Mouse (Mus musculus) MEL-GATA-1-ER (cell line): ENCODE data around the gene Pusl1.

Source experiments
- DNase-seq: peaks from one replicate; pipeline ENCODE4 v3.0.0-alpha.2; 2012; ENCODE audit warnings: low read depth; ENCODE audit errors: extremely low read depth

The Pusl1 gene

GRCm38 (mm10) chr4:155887674-155888073, 3.9 kb downstream of the Pusl1 start:
- no peak for DNase-seq

- DNase-seq: no peak
These were observed 5.3 kb downstream of the Pusl1 start for GRCm38 (mm10) chr4:155886330-155886729.

GRCm38 (mm10) chr4:155883587-155883986, 8.0 kb downstream of the Pusl1 start:
- DNase-seq: no peak

DNA sequence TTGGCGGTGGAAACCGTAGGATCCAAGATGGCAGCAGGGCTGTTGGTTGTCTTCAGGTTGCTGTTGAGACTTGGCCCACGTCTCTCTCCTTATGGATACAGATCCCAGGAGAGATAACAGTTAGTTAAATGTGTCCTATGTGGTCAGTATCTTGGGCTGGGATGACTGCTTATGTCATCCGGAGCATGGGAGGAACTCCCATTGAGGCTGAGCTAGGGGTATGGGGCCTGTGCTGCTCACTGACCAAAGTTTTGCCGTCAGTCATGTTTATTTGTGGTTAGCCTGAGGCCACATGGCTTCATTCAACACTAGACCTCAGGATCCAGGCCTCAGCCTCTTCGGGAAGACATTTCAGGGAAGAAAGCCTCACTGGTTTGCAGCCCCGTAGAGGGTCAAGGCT, 20.2 kb downstream of the Pusl1 start:
- DNase-seq: no peak

GRCm38 (mm10) chr4:155869317-155870033, 22.1 kb downstream of the Pusl1 start, which contains the start of the genes Cptp and Ints11:
TSS of gene Cptp (minus strand) at chr4:155869440.
TSS of gene Ints11 (plus strand) at chr4:155869546.
- peak; percentile 88 for DNase-seq

DNA sequence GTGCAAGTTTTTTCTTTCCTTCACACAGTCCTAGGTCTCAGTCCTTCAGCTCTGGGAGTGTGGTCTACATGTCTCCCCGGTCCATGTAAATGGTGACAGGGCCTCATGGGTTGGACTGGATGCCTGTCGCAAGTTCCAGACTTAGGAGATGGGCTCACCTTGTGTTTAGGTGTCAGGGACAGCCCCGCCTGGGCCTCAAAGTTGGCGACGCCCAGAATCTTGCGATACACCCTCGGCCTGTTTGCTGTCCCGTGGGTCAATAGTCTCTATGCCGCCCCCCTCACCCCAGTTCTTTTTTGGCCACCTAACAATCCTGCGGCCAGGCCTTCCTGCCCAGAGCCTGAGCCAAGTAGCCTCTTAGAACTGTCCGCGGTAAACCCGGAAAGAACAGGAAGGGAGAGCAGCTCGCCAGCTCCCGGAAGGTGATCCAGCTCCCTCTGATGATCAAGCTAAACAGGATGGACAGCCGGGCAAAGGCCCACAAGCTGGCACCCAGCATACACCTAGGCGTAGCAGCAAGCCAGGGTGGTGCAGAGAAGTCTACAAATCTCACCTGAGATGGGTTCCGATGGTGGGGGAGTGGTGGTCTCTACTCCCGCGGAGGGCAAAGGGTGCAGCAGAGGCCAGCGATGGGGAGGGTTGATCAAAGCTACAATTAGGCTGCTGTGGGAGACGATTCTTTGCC, 22.8 kb downstream of the Pusl1 start:
- DNase-seq: no peak

GRCm38 (mm10) chr4:155863001-155863400, 28.6 kb downstream of the Pusl1 start, which contains the start of gene Tas1r3:
TSS of gene Tas1r3 (minus strand) at chr4:155863362.
- no peak for DNase-seq

- no peak for DNase-seq
These were observed 29.8 kb downstream of the Pusl1 start for GRCm38 (mm10) chr4:155861787-155862186.

DNA sequence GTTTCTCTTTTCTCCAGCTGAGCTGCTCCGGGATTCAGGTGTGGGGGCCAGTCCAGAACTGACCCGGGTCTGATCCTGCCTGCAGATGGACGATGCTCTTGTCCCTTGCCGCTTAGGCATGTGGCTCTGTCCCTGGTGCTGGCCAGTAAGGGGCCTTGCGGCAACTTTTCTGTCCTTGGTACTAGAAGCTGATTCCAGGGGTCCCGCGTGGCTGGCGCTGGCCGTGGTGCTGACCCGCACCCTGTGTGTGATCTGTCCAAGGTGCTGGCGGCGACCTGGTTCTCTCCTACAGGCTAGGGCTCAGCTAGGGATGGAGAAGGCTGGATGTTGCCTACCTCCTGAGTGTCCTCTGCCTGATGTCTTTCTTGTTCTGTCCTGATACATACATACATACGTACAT, 32.3 kb downstream of the Pusl1 start:
- no peak for DNase-seq

DNA sequence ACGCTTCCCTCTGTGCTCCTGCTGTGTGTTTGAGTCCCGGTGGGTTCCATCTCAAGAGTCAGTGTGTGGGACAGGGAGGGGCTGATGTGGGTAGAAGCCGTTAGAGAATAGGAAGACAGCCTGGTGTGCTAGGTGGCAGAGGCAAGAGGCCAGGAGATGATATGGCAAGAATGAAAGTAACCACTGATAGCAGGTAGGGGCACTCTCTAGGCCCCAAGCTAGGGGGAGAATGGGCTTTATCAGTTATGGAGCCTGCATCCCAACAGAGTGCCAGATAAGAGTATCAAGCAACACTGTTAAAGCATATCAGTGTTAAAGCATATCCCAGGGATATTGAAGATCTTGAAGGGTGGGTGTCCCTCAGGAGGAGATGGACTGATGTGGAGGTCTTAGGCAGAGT, 34.7 kb downstream of the Pusl1 start:
- DNase-seq: no peak

DNA sequence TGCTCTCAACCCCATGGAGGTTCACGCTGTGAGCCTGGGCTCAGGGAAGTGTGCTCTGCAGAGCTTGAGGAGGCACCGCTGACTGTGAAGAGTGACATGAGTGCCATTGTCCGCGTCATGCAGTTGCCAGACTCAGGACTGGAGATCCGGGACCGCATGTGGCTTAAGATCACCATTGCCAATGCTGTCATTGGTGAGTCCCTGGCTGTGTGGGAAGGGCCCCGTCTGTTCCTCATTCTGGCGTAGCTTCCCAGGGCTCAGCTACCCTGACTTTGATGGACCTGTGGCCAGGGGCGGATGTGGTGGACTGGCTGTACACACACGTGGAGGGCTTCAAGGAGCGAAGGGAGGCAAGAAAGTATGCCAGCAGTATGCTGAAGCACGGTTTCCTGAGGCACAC, 35.5 kb downstream of the Pusl1 start:
- no peak for DNase-seq

DNA sequence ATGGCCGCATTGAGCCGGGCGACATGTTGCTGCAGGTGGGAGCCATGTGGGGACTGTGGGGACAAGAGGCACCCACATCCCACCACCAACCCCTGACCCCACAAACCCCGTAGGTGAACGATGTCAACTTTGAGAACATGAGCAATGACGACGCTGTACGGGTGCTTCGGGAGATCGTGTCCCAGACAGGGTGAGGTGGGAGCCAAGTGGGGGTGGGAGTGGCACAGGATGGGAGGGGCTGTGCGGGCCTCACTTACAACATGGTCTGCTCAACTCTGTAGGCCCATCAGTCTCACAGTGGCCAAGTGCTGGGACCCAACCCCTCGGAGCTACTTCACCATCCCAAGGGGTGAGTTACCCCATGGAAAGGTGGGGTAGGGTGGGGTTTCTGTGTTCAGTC, 36.6 kb downstream of the Pusl1 start:
- no peak for DNase-seq

GRCm38 (mm10) chr4:155853421-155853820, 38.2 kb downstream of the Pusl1 start:
- no peak for DNase-seq

DNA sequence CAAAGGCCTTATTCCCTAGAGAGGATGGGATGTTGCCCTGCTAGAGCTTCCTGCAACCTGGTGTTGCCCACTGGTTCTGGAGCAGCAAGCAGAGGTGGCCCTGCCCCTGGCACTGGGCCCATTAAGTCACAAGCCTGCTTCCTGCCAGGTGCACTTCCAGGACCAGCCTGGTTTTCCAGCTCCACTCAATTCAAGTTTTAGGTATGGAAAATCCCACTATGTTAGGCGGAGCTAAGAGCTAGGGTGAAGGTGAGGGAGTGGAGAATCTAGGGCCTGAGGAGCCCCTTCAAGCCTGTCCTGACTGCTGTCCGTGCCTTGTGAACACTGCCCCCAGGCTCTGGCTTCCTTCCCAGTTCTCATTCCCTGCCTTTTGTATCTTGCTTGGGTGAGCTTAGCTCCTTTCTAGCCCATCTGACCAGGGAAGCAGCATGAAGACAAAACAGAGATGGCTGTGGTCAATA, 39.6 kb downstream of the Pusl1 start:
- no peak for DNase-seq

GRCm38 (mm10) chr4:155851368-155851767, 40.2 kb downstream of the Pusl1 start:
- no peak for DNase-seq

- DNase-seq: no peak
These were observed 41.7 kb downstream of the Pusl1 start for GRCm38 (mm10) chr4:155849792-155850451.

DNA sequence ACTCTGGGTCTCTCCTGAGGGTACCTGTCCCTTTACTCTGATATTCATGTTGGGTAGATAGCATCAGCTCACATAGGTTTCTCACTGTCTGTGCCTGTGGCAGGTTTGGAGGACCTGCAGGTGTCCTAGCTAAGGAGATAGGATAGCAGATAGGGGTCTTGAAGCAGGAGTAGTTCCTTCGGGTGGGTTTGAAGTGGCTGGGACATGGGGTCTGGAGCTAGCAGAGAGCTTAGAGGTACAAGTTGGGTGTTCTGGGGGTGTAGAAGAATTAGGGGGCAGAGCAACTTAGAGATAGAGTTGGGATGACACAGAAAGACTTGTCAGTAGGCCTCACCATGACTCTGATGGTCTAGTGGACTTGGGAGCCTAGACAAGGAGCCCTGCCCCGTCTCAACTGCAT, 42.2 kb downstream of the Pusl1 start:
- no peak for DNase-seq

DNA sequence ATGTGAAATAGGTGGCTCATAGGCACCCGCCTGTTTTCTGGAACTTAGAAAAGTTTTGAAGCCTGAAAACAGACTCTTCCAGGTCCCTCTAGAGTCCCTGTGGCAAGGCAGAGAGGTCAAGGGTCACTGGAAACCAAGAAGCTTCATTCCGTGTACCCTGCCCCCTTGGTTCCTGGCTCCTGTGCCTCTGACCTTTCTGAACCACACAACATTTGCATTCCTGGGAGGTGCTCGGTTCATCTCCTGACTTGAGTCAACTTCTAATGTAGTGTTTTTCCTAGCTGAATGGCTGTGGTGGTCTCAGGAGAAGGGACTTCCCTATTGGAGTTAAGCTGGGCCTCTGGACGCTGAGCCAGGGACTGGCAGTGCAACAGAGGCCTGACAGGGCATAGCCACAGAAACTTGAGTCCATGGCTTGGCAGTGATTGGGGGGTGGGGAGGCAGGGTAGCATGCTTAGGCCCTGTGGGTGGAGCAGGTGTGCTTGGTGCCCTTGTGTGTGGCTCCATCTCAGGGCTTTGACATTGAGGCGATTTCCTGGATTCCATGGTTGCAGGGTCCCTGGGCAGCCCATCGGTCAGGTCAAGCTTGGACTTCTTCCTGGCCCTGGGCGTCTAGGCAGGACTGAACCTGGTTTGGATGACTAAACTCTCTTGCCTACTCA, 43.0 kb downstream of the Pusl1 start:
- DNase-seq: no peak

DNA sequence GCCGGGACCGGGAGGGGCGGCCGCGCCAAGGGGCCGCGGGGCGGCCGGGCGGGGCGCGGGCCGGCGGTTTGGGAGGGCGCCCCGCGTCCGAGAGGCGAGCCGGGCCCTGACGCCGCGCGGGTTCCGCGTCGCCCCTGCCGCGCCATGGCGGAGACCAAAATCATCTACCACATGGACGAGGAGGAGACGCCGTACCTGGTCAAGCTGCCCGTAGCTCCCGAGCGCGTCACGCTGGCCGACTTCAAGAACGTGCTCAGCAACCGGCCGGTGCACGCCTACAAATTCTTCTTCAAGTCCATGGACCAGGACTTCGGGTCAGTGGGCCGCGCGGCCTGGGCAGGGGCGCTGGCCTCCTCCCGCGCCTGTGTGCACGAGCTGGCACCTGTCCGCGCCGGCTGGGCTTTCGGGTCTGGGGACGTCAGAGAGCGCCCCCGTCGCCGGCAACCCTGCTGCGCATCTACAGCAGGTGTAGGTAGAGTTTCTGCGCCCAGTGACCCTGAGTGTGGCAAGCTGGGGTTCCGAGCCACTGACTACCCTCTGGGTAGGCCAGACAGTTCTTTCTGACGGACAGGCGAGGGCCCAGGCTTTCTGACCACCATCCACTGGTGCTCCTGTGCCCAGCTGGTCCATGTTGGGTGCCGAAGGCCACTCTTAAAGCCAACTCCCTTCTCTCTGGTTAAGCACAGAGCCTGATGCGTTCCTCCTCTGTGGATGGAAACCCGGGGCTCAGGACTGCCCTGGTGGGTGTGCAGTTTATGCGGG, 43.8 kb downstream of the Pusl1 start:
- no peak for DNase-seq

DNA sequence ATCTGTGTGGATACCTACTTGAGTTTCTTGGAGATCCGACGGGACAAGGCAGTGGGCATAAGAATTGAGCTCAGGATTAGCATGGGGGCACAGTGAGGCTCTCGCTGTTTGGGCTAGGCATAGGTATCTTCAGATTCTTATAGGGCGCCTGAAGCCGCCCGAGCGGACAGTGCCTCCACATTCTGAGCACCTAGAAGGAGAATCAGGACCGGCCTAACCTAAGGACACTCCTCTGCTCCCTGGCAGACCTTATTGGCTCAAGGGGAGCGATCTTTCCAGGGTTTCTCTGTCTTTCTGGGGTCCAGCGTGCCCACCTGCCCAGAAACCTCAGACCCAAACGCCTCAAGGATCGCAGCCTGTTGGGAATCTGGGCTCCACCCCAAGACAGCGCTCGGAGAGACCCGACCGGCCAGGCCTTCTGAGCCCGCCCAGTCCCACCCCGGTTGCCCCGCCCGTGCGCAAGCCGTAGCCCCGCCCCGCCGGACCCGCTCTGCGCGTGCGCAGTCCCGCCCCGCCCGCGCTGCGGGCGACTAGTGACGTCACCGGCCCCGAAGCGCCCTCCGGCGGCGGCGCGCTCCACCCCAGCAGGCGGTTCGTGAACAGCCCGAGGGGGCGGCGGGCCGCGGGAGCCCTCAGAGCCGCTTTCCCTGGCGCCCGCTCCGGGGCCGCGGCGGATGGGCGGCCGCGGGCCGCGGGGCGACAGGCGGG, 44.6 kb downstream of the Pusl1 start, which contains the start of gene Dvl1:
Dvl1 (plus strand) TSS at position 532 of the 708 bp plus-strand sequence.
- no peak for DNase-seq
